Mouse (Mus musculus): ENCODE measurements around the gene Sugp1.

- TF ChIP-seq POLR2A (IDR thresholded peaks at IDR 0.05; ENCODE audit: insufficient read depth, low read depth, low read length) (no peak), CTCF (IDR thresholded peaks at IDR 0.05; ENCODE audit: insufficient read depth, low read depth, low read length) (no peak)
Measured at GRCm38 (mm10) chr8:70118726-70119700, 76.4 kb downstream of the Sugp1 start.

All from olfactory bulb, adult 2 months (tissue).